Mouse (Mus musculus): ENCODE measurements around the gene Slc22a17. TPM values are rescaled to one million over a fixed set of nuclear protein-coding genes. Genes with fewer than 3 reads are reported as not detected.

Gene Slc22a17
- polyA plus RNA-seq, 1 experiment from 2014 or later = 44.9 TPM

DNA sequence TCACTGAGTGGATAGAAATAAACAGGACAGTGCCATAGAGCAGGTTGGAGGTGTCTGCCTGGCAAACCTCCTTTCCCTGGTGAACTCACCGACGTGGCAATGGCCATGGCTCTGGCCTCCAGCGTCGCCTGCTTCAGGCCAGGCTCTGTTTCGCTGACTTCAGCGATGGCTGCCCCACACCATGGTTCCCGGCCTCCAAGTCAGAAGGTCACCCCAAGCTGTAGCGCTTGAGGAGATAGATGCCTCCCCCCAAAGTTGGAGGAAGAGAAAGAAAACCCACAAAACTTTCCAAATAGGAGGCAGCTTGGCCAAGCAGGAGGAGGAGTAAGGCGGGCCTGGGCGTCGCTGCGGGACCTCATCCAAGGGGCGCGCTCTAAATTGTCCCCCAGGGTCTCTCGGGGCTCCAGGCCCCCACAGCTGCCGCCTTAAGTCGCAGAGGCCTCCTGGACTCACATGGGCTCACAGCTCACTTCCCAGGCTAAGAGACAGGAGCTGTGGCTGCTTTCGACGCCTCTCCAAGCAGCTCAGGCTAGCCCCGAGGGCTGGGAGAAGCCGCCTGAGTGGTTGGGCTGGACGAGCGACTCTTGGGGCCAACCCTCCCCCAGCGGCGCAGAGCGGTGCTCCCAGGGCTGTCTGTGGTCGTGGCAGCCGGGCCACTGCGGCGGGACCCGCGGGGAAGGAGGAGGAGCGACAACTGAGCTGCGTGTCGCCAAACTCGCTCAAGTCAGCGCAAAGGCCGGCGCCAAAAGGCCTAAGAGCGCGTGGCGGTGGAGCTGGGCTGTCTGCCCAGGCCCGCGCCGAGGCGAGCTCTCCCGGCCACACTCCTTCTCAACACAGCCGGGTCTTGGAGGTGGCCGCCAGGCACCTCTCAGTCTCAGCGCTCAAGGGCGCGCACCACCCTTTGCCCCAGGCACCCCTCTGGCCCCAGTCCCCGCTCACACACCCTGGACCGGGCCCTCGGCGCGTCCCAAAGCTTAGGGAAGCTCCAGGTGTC is 12.7 kb upstream of the Slc22a17 start, which contains the start of gene Efs:
Gene Efs (minus strand): TSS at position 778 of the 994 bp plus-strand sequence.
- Histone ChIP-seq H3K4me2 (replicated peaks; ENCODE audit: low read depth, low read length) (peak within 1 kb of the TSS; percentile 86), H3K4me1 (ENCODE audit: control insufficient read depth, insufficient read depth, low read length) (peaks cover 22% of the 10 kb centered on the region), H3K36me3 (ENCODE audit: control insufficient read depth, insufficient read depth, low read length) (peaks cover 13% of the 10 kb centered on the region), H3K4me3 (ENCODE audit: low read depth, low read length) (peak within 1 kb of the TSS; percentile 64), H3K27ac (ENCODE audit: low read length) (peak within 1 kb of the TSS; percentile 100), H3K27me3 (ENCODE audit: control insufficient read depth, insufficient read depth, low read length) (no peaks in the 10 kb centered on the region), H3K9ac (replicated peaks; ENCODE audit: low read depth, low read length) (peak within 1 kb of the TSS; percentile 98), H3K9me3 (ENCODE audit: control insufficient read depth, low read depth, low read length) (peaks cover 6% of the 10 kb centered on the region; the same call in 1 of the 2 replicates)
- ATAC-seq (ENCODE audit: insufficient number of reproducible peaks, insufficient read depth, low FRiP score, low read depth) = peak; percentile 29; the same call in 1 of the 2 replicates
- 2% methylated on average over 57 of the region's 57 CpGs for WGBS

DNA sequence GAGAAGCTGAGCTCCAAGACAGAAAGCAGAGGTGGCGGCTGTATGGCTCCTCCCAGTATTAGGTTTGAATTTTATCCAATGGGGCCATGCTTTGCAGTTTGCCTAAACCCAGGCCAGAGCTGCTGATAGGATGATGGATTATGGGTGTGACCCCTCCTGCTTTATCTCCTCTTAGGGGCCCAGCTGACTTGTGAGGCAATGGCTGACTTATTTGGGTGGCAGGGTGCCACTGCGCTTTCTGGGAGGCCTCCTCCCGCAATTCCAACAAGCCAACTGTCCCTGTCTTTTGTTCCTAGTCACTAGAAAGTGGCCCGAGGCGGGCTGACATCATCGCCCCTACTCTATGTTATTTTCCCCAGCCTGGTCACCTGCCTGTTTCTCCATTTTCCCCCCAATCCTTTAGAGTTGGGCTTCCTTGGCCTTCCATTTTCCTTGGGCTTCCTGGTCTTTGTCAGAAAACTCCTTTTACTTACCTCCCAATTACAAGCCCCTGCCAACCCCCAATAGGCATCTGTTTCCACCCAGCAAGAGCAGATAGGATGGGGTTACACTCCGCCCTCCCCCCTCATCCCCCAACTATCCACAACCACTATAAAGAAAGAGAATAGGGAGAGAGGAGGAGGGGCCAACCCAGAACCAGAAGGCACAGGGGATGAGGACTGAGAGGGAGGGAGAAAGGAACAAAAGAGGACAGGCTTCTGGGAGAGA is 11.9 kb upstream of the Slc22a17 start:
- Histone ChIP-seq H3K4me3 (ENCODE audit: low read depth, low read length) (peak overlapping the region; percentile 64), H3K9me3 (ENCODE audit: control insufficient read depth, low read depth, low read length) (peaks cover 6% of the 10 kb centered on the region; the same call in 1 of the 2 replicates), H3K27ac (ENCODE audit: low read length) (peak overlapping the region; percentile 100), H3K27me3 (ENCODE audit: control insufficient read depth, insufficient read depth, low read length) (no peaks in the 10 kb centered on the region), H3K4me2 (replicated peaks; ENCODE audit: low read depth, low read length) (peak overlapping the region; percentile 86), H3K9ac (replicated peaks; ENCODE audit: low read depth, low read length) (peak overlapping the region; percentile 98), H3K4me1 (ENCODE audit: control insufficient read depth, insufficient read depth, low read length) (peaks cover 22% of the 10 kb centered on the region), H3K36me3 (ENCODE audit: control insufficient read depth, insufficient read depth, low read length) (peaks cover 22% of the 10 kb centered on the region)
- 14% methylated on average over 7 of the region's 7 CpGs for WGBS
- ATAC-seq (ENCODE audit: insufficient number of reproducible peaks, insufficient read depth, low FRiP score, low read depth) = peak; percentile 51

DNA sequence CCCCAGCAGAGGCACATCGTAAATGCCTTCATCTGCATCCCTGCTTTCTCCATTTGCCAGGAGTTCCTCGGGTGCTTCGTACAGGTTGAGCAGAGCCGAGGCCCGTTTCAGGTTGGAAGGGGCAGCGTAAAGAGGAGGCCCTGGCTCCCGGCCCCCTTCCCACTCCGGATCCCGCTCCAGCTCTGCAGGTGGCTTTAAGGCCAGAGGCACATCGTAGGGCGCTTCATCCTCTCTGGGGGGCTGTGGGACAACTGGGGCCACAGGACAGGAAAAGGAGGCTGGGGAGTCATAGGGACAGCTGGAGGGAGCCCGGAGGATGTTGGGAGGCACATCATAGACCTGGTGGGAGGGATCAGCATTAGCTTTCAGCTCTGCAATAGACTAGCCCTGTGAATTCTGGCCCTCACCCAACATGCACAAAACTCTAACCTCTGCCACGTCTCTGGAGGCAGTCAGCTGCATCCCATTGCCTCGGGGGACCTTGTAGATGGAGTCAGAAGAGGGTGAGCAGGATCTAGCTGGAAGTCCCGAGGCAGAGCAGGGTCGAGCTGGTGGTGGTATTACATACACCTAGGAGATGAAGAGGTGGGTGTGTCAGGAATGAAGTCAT is 7.2 kb upstream of the Slc22a17 start:
- ATAC-seq (ENCODE audit: insufficient number of reproducible peaks, insufficient read depth, low FRiP score, low read depth) = no peak
- H3K27ac ChIP-seq (ENCODE audit: low read length) = no peak overlapping the region
- peaks cover 6% of the 10 kb centered on the region; the same call in 1 of the 2 replicates for H3K9me3 ChIP-seq (ENCODE audit: control insufficient read depth, low read depth, low read length)
- WGBS = 88% methylated on average over 16 of the region's 16 CpGs
- H3K4me2 ChIP-seq (replicated peaks; ENCODE audit: low read depth, low read length) = no peak overlapping the region
- no peak overlapping the region for H3K4me3 ChIP-seq (ENCODE audit: low read depth, low read length)
- peaks cover 54% of the 10 kb centered on the region for H3K36me3 ChIP-seq (ENCODE audit: control insufficient read depth, insufficient read depth, low read length)
- no peak overlapping the region for H3K9ac ChIP-seq (replicated peaks; ENCODE audit: low read depth, low read length)
- H3K27me3 ChIP-seq (ENCODE audit: control insufficient read depth, insufficient read depth, low read length) = no peaks in the 10 kb centered on the region
- peaks cover 11% of the 10 kb centered on the region; the same call in 1 of the 2 replicates for H3K4me1 ChIP-seq (ENCODE audit: control insufficient read depth, insufficient read depth, low read length)

- 15% methylated on average over 10 of the region's 10 CpGs for whole genome bisulfite sequencing
- peak overlapping the region; percentile 86 for H3K4me3 ChIP-seq (ENCODE audit: low read depth, low read length)
- peak overlapping the region; percentile 98 for H3K4me2 ChIP-seq (replicated peaks; ENCODE audit: low read depth, low read length)
- H3K9me3 ChIP-seq (ENCODE audit: control insufficient read depth, low read depth, low read length) = no peaks in the 10 kb centered on the region
- peak overlapping the region; percentile 82; the same call in 1 of the 2 replicates for H3K27ac ChIP-seq (ENCODE audit: low read length)
- H3K9ac ChIP-seq (replicated peaks; ENCODE audit: low read depth, low read length) = peak overlapping the region; percentile 89
- H3K27me3 ChIP-seq (ENCODE audit: control insufficient read depth, insufficient read depth, low read length) = no peaks in the 10 kb centered on the region
- peaks cover 9% of the 10 kb centered on the region; the same call in 1 of the 2 replicates for H3K4me1 ChIP-seq (ENCODE audit: control insufficient read depth, insufficient read depth, low read length)
- peaks cover 37% of the 10 kb centered on the region; the same call in 1 of the 2 replicates for H3K36me3 ChIP-seq (ENCODE audit: control insufficient read depth, insufficient read depth, low read length)
- peak; percentile 4; the same call in 1 of the 2 replicates for ATAC-seq (ENCODE audit: insufficient number of reproducible peaks, insufficient read depth, low FRiP score, low read depth)
These were observed 411 bp upstream of the Slc22a17 start for GRCm38 (mm10) chr14:54913343-54913742.

GRCm38 (mm10) chr14:54912109-54912850 is 652 bp downstream of the Slc22a17 start:
- Histone ChIP-seq H3K9ac (replicated peaks; ENCODE audit: low read depth, low read length) (peak overlapping the region; percentile 89), H3K9me3 (ENCODE audit: control insufficient read depth, low read depth, low read length) (no peaks in the 10 kb centered on the region), H3K27me3 (ENCODE audit: control insufficient read depth, insufficient read depth, low read length) (no peaks in the 10 kb centered on the region), H3K4me3 (ENCODE audit: low read depth, low read length) (peak overlapping the region; percentile 86), H3K36me3 (ENCODE audit: control insufficient read depth, insufficient read depth, low read length) (peaks cover 39% of the 10 kb centered on the region; the same call in 1 of the 2 replicates), H3K4me1 (ENCODE audit: control insufficient read depth, insufficient read depth, low read length) (peaks cover 9% of the 10 kb centered on the region; the same call in 1 of the 2 replicates), H3K27ac (ENCODE audit: low read length) (peak overlapping the region; percentile 82), H3K4me2 (replicated peaks; ENCODE audit: low read depth, low read length) (peak overlapping the region; percentile 98)
- ATAC-seq (ENCODE audit: insufficient number of reproducible peaks, insufficient read depth, low FRiP score, low read depth) = peak; percentile 12
- WGBS = 2% methylated on average over 56 of the region's 69 CpGs

- peaks cover 9% of the 10 kb centered on the region; the same call in 1 of the 2 replicates for H3K4me1 ChIP-seq (ENCODE audit: control insufficient read depth, insufficient read depth, low read length)
- no peaks in the 10 kb centered on the region for H3K27me3 ChIP-seq (ENCODE audit: control insufficient read depth, insufficient read depth, low read length)
- peaks cover 40% of the 10 kb centered on the region for H3K36me3 ChIP-seq (ENCODE audit: control insufficient read depth, insufficient read depth, low read length)
- no peak overlapping the region for H3K27ac ChIP-seq (ENCODE audit: low read length)
- H3K4me2 ChIP-seq (replicated peaks; ENCODE audit: low read depth, low read length) = no peak overlapping the region
- 77% methylated on average over 7 of the region's 7 CpGs for WGBS
- H3K9me3 ChIP-seq (ENCODE audit: control insufficient read depth, low read depth, low read length) = no peaks in the 10 kb centered on the region
- no peak overlapping the region for H3K9ac ChIP-seq (replicated peaks; ENCODE audit: low read depth, low read length)
- no peak for ATAC-seq (ENCODE audit: insufficient number of reproducible peaks, insufficient read depth, low FRiP score, low read depth)
- no peak overlapping the region for H3K4me3 ChIP-seq (ENCODE audit: low read depth, low read length)
These were observed 4.2 kb downstream of the Slc22a17 start for GRCm38 (mm10) chr14:54908682-54909081.

- Histone ChIP-seq H3K36me3 (ENCODE audit: control insufficient read depth, insufficient read depth, low read length) (peaks cover 25% of the 10 kb centered on the region), H3K4me2 (replicated peaks; ENCODE audit: low read depth, low read length) (no peak overlapping the region), H3K9ac (replicated peaks; ENCODE audit: low read depth, low read length) (no peak overlapping the region), H3K27me3 (ENCODE audit: control insufficient read depth, insufficient read depth, low read length) (no peaks in the 10 kb centered on the region), H3K4me1 (ENCODE audit: control insufficient read depth, insufficient read depth, low read length) (no peaks in the 10 kb centered on the region), H3K9me3 (ENCODE audit: control insufficient read depth, low read depth, low read length) (no peaks in the 10 kb centered on the region), H3K4me3 (ENCODE audit: low read depth, low read length) (no peak overlapping the region), H3K27ac (ENCODE audit: low read length) (no peak overlapping the region)
- ATAC-seq (ENCODE audit: insufficient number of reproducible peaks, insufficient read depth, low FRiP score, low read depth) = no peak
- WGBS = 87% methylated on average over 4 of the region's 4 CpGs
These were observed 9.3 kb downstream of the Slc22a17 start for GRCm38 (mm10) chr14:54903641-54904040.
